Mouse (Mus musculus) liver, postnatal 0 days (tissue): Measurements from ENCODE around the gene Csad. TPM values are rescaled to one million over a fixed set of nuclear protein-coding genes. Genes with fewer than 3 reads are reported as not detected.

ENCODE experiments used
- ATAC-seq: fragments of 200-750 bp; cut with Nextera tagmentation; 2 replicates; pipeline ENCODE4 v1.8.0; 2017; ENCODE audit warnings: mild to moderate bottlenecking, moderate library complexity
- DNase-seq: peaks from one replicate; pipeline ENCODE4 v3.0.0-alpha.2; 2016
- H3K27ac ChIP-seq: fragments of 300-500 bp; sonication (generic); 2 replicates; pipeline ENCODE4 v1.5.1; 2014; ENCODE audit warnings: antibody characterized with exemption, moderate library complexity, mild to moderate bottlenecking, low read depth
- H3K27me3 ChIP-seq: fragments of 300-500 bp; sonication (generic); 2 replicates; pipeline ENCODE4 v1.6.1; 2014; ENCODE audit warnings: low read length, control low read depth, mixed read lengths; ENCODE audit not compliant: insufficient read depth
- H3K36me3 ChIP-seq: fragments of 300-500 bp; sonication (generic); replicated peaks from 2 replicates; pipeline ENCODE4 v1.6.1; 2014; ENCODE audit warnings: mild to moderate bottlenecking, control low read depth, low read length, moderate library complexity, mixed read lengths; ENCODE audit not compliant: insufficient read depth
- H3K4me1 ChIP-seq: fragments of 300-500 bp; sonication (generic); 2 replicates; pipeline ENCODE4 v1.6.1; 2014; ENCODE audit warnings: antibody characterized with exemption, mild to moderate bottlenecking, control low read depth; ENCODE audit not compliant: insufficient read depth
- H3K4me2 ChIP-seq: fragments of 300-500 bp; sonication (generic); 2 replicates; pipeline ENCODE4 v1.6.1; 2014; ENCODE audit warnings: low read depth, mild to moderate bottlenecking, low read length, moderate library complexity, mixed read lengths
- H3K4me3 ChIP-seq: fragments of 300-500 bp; sonication (generic); 2 replicates; pipeline ENCODE4 v1.5.1; 2014; ENCODE audit warnings: low read depth, low read length
- H3K9ac ChIP-seq: fragments of 300-500 bp; sonication (generic); replicated peaks from 2 replicates; pipeline ENCODE4 v1.6.1; 2014; ENCODE audit warnings: mild to moderate bottlenecking, moderate library complexity
- H3K9me3 ChIP-seq: fragments of 300-500 bp; sonication (generic); 2 replicates; pipeline ENCODE4 v1.6.1; 2016; ENCODE audit warnings: mild to moderate bottlenecking, control low read depth, low read length, mixed read lengths
- CTCF ChIP-seq: sonication (generic); IDR thresholded peaks from 2 replicates; pipeline ENCODE4 v1.5.1; 2016; ENCODE audit warnings: antibody characterized with exemption, low read depth
- EP300 ChIP-seq: IDR thresholded peaks from 2 replicates; pipeline ENCODE4 v1.6.1; 2016; ENCODE audit warnings: antibody characterized with exemption, low read depth, mild to moderate bottlenecking
- WGBS: fragments of 180-500 bp; shearing (Covaris S2); extraction: QIAGEN DNeasy Blood & Tissue Kit; methylation state at CpG from one replicate; pipeline ENCODE4 v1.1.7; 2014; ENCODE audit not compliant: insufficient replicate concordance; 5-methylcytosine and 5-hydroxymethylcytosine counted together
- polyA plus RNA-seq: library from polyadenylated mRNA; unstranded; fragments of >200 nt; fragmentation: Nextera tagmentation; extraction: Ambion mirVana; gene quantifications from 2 replicates; pipeline ENCODE4 v1.2.1, GENCODE M21; 2015

Gene Csad
- 224 and 243 TPM in 2 replicates for polyA plus RNA-seq

- peaks cover 33% of the 10 kb centered on the region for H3K36me3 ChIP-seq
- H3K9me3 ChIP-seq: no peaks in the 10 kb centered on the region
- DNase-seq: no peak
- H3K27me3 ChIP-seq: no peaks in the 10 kb centered on the region
- H3K9ac ChIP-seq: peak within 1 kb of the TSS; percentile 97
- peaks cover 41% of the 10 kb centered on the region for H3K4me1 ChIP-seq
- 72% methylated on average over 19 of the region's 19 CpGs for WGBS
- peak within 1 kb of the TSS; percentile 100 for H3K27ac ChIP-seq
- peak within 1 kb of the TSS; percentile 98 for H3K4me2 ChIP-seq
- ATAC-seq: no peak
- H3K4me3 ChIP-seq: peak within 1 kb of the TSS; percentile 76
- TF ChIP-seq EP300 (no peak), CTCF (no peak)
Observed at GRCm38 (mm10) chr15:102204674-102205505, at the start of gene Csad. Gene Csad (minus strand): TSS chr15:102204724.

GRCm38 (mm10) chr15:102250521-102250920, 46.0 kb upstream of the Csad start:
- H3K27me3 ChIP-seq: peaks cover 66% of the 10 kb centered on the region
- TF ChIP-seq CTCF (no peak), EP300 (no peak)
- no peak overlapping the region for H3K9ac ChIP-seq
- 70% methylated on average over 5 of the region's 5 CpGs for WGBS
- H3K36me3 ChIP-seq: no peaks in the 10 kb centered on the region
- DNase-seq (no peak), ATAC-seq (no peak)
- H3K9me3 ChIP-seq: no peaks in the 10 kb centered on the region
- H3K4me1 ChIP-seq: peaks cover 11% of the 10 kb centered on the region
- no peak overlapping the region for H3K27ac ChIP-seq
- no peak overlapping the region for H3K4me3 ChIP-seq
- H3K4me2 ChIP-seq: no peak overlapping the region

- ATAC-seq (no peak), DNase-seq (no peak)
- H3K9me3 ChIP-seq: no peaks in the 10 kb centered on the region
- no peak for TF ChIP-seq CTCF
- no peak for TF ChIP-seq EP300
- H3K4me1 ChIP-seq: peaks cover 12% of the 10 kb centered on the region
- no peak overlapping the region for H3K27ac ChIP-seq
- H3K27me3 ChIP-seq: peaks cover 68% of the 10 kb centered on the region
- no peak overlapping the region for H3K4me2 ChIP-seq
- no peak overlapping the region for H3K4me3 ChIP-seq
- 54% methylated on average over 9 of the region's 9 CpGs for WGBS
- no peak overlapping the region for H3K9ac ChIP-seq
- no peaks in the 10 kb centered on the region for H3K36me3 ChIP-seq
Observed at GRCm38 (mm10) chr15:102249967-102250366, 45.4 kb upstream of the Csad start.

GRCm38 (mm10) chr15:102249251-102249691, 44.7 kb upstream of the Csad start:
- Histone ChIP-seq H3K9ac (no peak overlapping the region), H3K9me3 (no peaks in the 10 kb centered on the region), H3K27ac (peak overlapping the region; percentile 34; the same call in 1 of the 2 replicates), H3K36me3 (no peaks in the 10 kb centered on the region), H3K4me1 (peaks cover 14% of the 10 kb centered on the region), H3K4me3 (no peak overlapping the region), H3K27me3 (peaks cover 70% of the 10 kb centered on the region), H3K4me2 (peak overlapping the region; percentile 38; the same call in 1 of the 2 replicates)
- ATAC-seq (no peak), DNase-seq (no peak)
- TF ChIP-seq CTCF (no peak), EP300 (no peak)
- WGBS: 7% methylated on average over 12 of the region's 13 CpGs

GRCm38 (mm10) chr15:102248812-102249191, 44.3 kb upstream of the Csad start:
- Histone ChIP-seq H3K9me3 (no peaks in the 10 kb centered on the region), H3K4me1 (peaks cover 19% of the 10 kb centered on the region), H3K36me3 (no peaks in the 10 kb centered on the region), H3K27me3 (peaks cover 67% of the 10 kb centered on the region), H3K4me3 (no peak overlapping the region), H3K4me2 (no peak overlapping the region), H3K27ac (0 out of 2 replicates have a peak overlapping the region, but pooled peaks have one; percentile 88), H3K9ac (no peak overlapping the region)
- no peak for TF ChIP-seq CTCF
- no peak for TF ChIP-seq EP300
- 23% methylated on average over 3 of the region's 3 CpGs for WGBS
- DNase-seq (no peak), ATAC-seq (no peak)

GRCm38 (mm10) chr15:102248131-102248811, 43.7 kb upstream of the Csad start:
- 10% methylated on average over 8 of the region's 8 CpGs for WGBS
- DNase-seq (no peak), ATAC-seq (no peak)
- Histone ChIP-seq H3K9ac (peak overlapping the region; percentile 62), H3K9me3 (no peaks in the 10 kb centered on the region), H3K27me3 (peaks cover 66% of the 10 kb centered on the region), H3K36me3 (no peaks in the 10 kb centered on the region), H3K4me1 (peaks cover 24% of the 10 kb centered on the region), H3K4me2 (peak overlapping the region; percentile 96), H3K4me3 (peak overlapping the region; percentile 63), H3K27ac (peak overlapping the region; percentile 88)
- no peak for TF ChIP-seq CTCF
- TF ChIP-seq EP300: no peak
